Mouse (Mus musculus) neural tube, embryonic 11.5 days (tissue): Measurements from ENCODE around the gene Foxa3. TPM values are rescaled to one million over a fixed set of nuclear protein-coding genes. Genes with fewer than 3 reads are reported as not detected.

Experiments
- ATAC-seq: fragments of 200-750 bp; cut with Nextera tagmentation; 2 replicates; pipeline ENCODE4 v1.8.0; 2017; ENCODE audit warnings: moderate number of reproducible peaks, mild to moderate bottlenecking, moderate TSS enrichment, moderate library complexity; ENCODE audit not compliant: insufficient read depth, low FRiP score, low TSS enrichment
- DNase-seq: peaks from one replicate; pipeline ENCODE4 v3.0.0-alpha.2; 2015; ENCODE audit warnings: low spot score
- H3K27ac ChIP-seq: fragments of 300-500 bp; sonication (generic); 2 replicates; pipeline ENCODE4 v1.5.1; 2014; ENCODE audit warnings: low read depth, mild to moderate bottlenecking, low read length
- H3K27me3 ChIP-seq: fragments of 300-500 bp; sonication (generic); 2 replicates; pipeline ENCODE4 v1.6.1; 2014; ENCODE audit warnings: mild to moderate bottlenecking, low read length, mixed read lengths; ENCODE audit not compliant: control insufficient read depth, insufficient read depth
- H3K36me3 ChIP-seq: fragments of 300-500 bp; sonication (generic); 2 replicates; pipeline ENCODE4 v1.6.1; 2014; ENCODE audit warnings: mild to moderate bottlenecking, low read length, moderate library complexity, mixed read lengths; ENCODE audit not compliant: control insufficient read depth, insufficient read depth
- H3K4me1 ChIP-seq: fragments of 300-500 bp; sonication (generic); 2 replicates; pipeline ENCODE4 v1.6.1; 2014; ENCODE audit warnings: low read length, mixed read lengths; ENCODE audit not compliant: control insufficient read depth, insufficient read depth
- H3K4me2 ChIP-seq: fragments of 300-500 bp; sonication (generic); 2 replicates; pipeline ENCODE4 v1.6.1; 2014; ENCODE audit warnings: low read depth, mild to moderate bottlenecking, moderate library complexity
- H3K4me3 ChIP-seq: fragments of 300-500 bp; sonication (generic); 2 replicates; pipeline ENCODE4 v1.5.1; 2014; ENCODE audit warnings: low read depth, low read length
- H3K9ac ChIP-seq: fragments of 300-500 bp; sonication (generic); 2 replicates; pipeline ENCODE4 v1.6.1; 2014; ENCODE audit warnings: mild to moderate bottlenecking, low read length
- H3K9me3 ChIP-seq: fragments of 300-500 bp; sonication (generic); 2 replicates; pipeline ENCODE4 v1.6.1; 2016; ENCODE audit warnings: low read length; ENCODE audit not compliant: control insufficient read depth
- WGBS: fragments of 180-500 bp; shearing (Covaris S2); extraction: QIAGEN DNeasy Blood & Tissue Kit; methylation state at CpG from one replicate; pipeline ENCODE4 v1.1.7; 2014; 5-methylcytosine and 5-hydroxymethylcytosine counted together
- polyA plus RNA-seq: library from polyadenylated mRNA; unstranded; fragments of >200 nt; fragmentation: Nextera tagmentation; extraction: Ambion mirVana; gene quantifications from 2 replicates; pipeline ENCODE4 v1.2.1, GENCODE M21; 2014

Foxa3 gene
- polyA plus RNA-seq, 1 experiment from 2014 or later: not detected

DNA sequence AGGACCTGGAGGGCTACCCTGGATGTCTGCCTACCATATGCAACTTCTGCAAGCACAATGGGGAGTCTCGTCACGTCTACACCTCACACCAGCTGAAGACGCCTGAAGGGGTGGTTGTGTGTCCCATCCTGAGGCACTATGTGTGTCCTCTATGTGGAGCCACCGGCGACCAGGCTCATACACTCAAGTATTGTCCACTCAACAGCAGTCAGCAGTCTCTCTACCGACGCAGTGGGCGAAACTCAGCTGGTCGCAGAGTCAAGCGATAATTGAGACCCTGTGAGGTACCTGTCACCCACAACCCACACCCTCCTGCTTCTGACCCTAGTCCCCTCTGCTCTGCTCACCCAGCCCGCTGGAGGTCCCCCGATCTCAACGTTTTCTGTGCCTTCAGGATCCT lies 35.6 kb downstream of the Foxa3 start:
- ATAC-seq (no peak), DNase-seq (no peak)
- WGBS: 70% methylated on average over 13 of the region's 13 CpGs

DNA sequence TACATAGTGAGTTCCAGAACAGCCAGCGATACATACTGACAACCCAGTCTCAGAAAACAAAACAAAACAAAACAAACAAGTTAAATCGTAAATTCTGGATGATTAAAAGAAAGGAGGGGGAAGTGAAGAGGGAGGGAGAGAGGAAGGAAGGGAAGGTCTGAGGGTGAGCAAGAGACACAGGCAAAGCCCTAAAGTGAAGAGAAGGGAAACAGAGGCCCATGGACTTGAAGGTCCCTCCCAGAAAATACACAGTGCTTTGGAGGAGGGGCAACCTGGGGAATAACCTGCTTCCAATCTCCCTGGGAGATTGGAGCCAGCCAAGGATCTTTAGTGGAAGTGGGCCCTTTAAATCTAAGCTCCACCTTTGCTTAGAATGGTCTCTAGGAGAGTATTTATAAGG lies 36.2 kb downstream of the Foxa3 start, which contains the start of gene Nanos2:
Gene Nanos2, plus strand, starts transcription at position 301 of the 400 bp plus-strand sequence.
- Histone ChIP-seq H3K4me3 (no peak within 1 kb of the TSS), H3K36me3 (no peaks in the 10 kb centered on the region), H3K27me3 (peaks cover 4% of the 10 kb centered on the region), H3K4me1 (peaks cover 3% of the 10 kb centered on the region; the same call in 1 of the 2 replicates), H3K27ac (no peak within 1 kb of the TSS), H3K4me2 (no peak within 1 kb of the TSS), H3K9ac (no peak within 1 kb of the TSS), H3K9me3 (no peaks in the 10 kb centered on the region)
- ATAC-seq (no peak), DNase-seq (no peak)
- WGBS: 57% methylated on average over 2 of the region's 2 CpGs

More for the DNA sequence above, 35.6 kb downstream of the Foxa3 start:
- no peaks in the 10 kb centered on the region for H3K36me3 ChIP-seq
- H3K27ac ChIP-seq: no peak overlapping the region
- H3K4me3 ChIP-seq: no peak overlapping the region
- H3K27me3 ChIP-seq: peaks cover 11% of the 10 kb centered on the region
- H3K9ac ChIP-seq: no peak overlapping the region
- no peaks in the 10 kb centered on the region for H3K9me3 ChIP-seq
- peaks cover 3% of the 10 kb centered on the region; the same call in 1 of the 2 replicates for H3K4me1 ChIP-seq
- H3K4me2 ChIP-seq: no peak overlapping the region

DNA sequence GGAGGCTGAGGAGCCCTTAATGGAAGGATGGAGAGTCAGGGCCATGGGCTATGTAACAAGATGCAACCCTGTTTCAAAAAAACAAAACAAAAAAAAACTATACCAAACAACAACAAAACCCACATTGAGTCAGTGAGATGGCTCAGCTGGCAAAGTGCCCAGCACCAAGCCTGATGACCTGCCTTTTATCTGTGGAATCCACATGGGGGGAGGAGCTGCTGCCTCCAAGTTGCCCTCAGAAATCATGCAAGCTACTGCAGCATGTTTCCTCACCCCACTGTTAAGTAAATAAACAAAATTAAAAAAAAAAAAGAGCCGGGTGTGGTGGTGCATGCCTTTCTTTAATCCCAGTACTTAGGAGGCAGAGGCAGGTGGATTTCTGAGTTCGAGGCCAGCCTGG lies 36.8 kb downstream of the Foxa3 start:
- Histone ChIP-seq H3K27ac (no peak overlapping the region), H3K4me1 (peaks cover 3% of the 10 kb centered on the region; the same call in 1 of the 2 replicates), H3K36me3 (no peaks in the 10 kb centered on the region), H3K9ac (no peak overlapping the region), H3K4me3 (no peak overlapping the region), H3K4me2 (no peak overlapping the region), H3K27me3 (no peaks in the 10 kb centered on the region), H3K9me3 (no peaks in the 10 kb centered on the region)
- WGBS: 74% methylated on average over 2 of the region's 2 CpGs
- DNase-seq (no peak), ATAC-seq (no peak)

DNA sequence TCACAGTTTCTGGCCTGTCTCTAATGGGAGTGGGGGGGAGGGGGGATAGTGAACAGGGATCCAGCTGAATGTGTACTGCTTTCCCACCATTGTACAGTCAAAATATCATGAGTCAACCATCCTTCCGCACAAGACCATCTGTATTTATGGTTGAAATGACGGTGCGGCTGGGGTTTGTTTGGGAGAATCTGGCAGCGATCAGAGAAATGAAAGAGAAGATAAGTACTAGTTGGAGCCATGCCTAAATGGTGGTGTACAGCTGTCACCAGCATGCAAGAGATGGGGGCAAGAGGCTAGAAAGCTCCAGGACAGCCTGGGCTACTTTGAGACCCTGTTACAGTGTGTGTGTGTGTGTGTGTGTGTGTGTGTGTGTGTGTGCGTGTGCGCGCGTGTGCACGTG lies 45.0 kb downstream of the Foxa3 start:
- DNase-seq: no peak
- ATAC-seq: no peak
- Histone ChIP-seq H3K9me3 (no peaks in the 10 kb centered on the region), H3K27me3 (no peaks in the 10 kb centered on the region), H3K36me3 (no peaks in the 10 kb centered on the region), H3K4me2 (no peak overlapping the region), H3K4me3 (no peak overlapping the region), H3K9ac (no peak overlapping the region), H3K4me1 (no peaks in the 10 kb centered on the region), H3K27ac (no peak overlapping the region)
- WGBS: 91% methylated on average over 9 of the region's 9 CpGs

DNA sequence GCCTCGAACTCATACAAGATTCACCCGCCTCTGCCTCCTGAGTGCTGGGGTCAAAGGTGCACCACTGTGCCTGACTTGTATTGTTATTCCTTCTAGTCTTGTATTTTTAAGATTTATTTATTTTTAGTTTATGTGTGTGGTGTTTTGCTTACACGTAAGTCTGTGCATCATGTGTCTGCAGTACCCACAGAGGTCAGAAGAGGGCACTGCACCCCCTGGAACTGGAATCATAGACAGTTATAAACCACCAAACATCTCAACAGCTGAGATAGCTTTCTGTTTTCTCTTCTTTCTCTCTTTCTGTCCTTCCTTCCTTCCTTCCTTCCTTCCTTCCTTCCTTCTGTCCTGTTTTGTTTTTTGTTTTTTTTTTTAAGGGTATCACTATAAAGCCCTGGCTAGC lies 52.4 kb downstream of the Foxa3 start:
- no peak for ATAC-seq
- 89% methylated on average over 3 of the region's 3 CpGs for WGBS

DNA sequence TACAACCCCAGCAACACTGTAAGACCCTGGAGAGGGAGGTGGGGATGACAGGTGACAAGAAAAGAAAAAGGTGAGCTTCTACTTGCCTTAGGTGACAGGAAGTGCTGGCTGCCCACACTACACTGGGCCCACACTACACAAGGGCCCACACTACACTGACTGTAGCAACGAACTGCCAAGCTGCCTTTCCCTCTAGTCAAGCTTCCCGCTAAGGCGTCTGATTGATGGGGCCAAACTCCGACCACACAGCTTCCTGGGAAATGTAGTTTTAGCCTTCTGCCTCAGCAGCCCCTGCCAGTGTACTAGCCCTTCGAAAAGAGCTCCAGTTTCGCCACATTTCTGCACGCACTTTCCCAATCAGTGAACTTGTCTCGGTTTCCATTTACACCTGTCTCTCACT lies 55.7 kb downstream of the Foxa3 start:
- peaks cover 9% of the 10 kb centered on the region for H3K4me1 ChIP-seq
- H3K36me3 ChIP-seq: no peaks in the 10 kb centered on the region
- no peak overlapping the region for H3K4me3 ChIP-seq
- ATAC-seq (no peak), DNase-seq (peak; percentile 50)
- H3K9me3 ChIP-seq: peaks cover 6% of the 10 kb centered on the region; the same call in 1 of the 2 replicates
- no peak overlapping the region for H3K4me2 ChIP-seq
- H3K27ac ChIP-seq: no peak overlapping the region
- H3K9ac ChIP-seq: no peak overlapping the region
- WGBS: 13% methylated on average over 8 of the region's 8 CpGs
- peaks cover 17% of the 10 kb centered on the region for H3K27me3 ChIP-seq

More for the DNA sequence above, 52.4 kb downstream of the Foxa3 start:
- Histone ChIP-seq H3K9me3 (peaks cover 6% of the 10 kb centered on the region; the same call in 1 of the 2 replicates), H3K4me3 (no peak overlapping the region), H3K4me2 (no peak overlapping the region), H3K27me3 (no peaks in the 10 kb centered on the region), H3K9ac (no peak overlapping the region), H3K27ac (no peak overlapping the region), H3K4me1 (no peaks in the 10 kb centered on the region), H3K36me3 (no peaks in the 10 kb centered on the region)
- DNase-seq: no peak

DNA sequence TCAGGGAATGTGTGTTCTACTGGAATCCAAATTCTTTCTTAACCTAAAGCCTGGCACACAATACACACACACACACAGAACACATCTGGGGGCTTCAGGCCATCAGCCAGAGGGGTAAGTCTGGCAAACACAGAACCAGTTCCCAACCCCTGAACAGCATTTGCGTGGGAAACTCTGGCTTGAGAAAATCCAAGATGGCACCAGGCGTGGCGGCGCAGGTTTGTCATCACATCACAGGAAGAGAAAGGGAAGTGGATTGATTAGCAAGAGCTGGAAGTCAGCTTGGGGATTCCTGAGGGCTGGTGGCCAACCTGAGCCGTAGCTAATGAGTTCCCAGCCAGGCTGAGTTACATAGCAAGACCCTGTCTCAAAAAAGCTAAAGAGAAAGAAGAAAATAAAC lies 58.0 kb downstream of the Foxa3 start:
- H3K4me3 ChIP-seq: no peak overlapping the region
- H3K9me3 ChIP-seq: no peaks in the 10 kb centered on the region
- H3K36me3 ChIP-seq: no peaks in the 10 kb centered on the region
- WGBS: 80% methylated on average over 5 of the region's 5 CpGs
- H3K27me3 ChIP-seq: peaks cover 23% of the 10 kb centered on the region
- no peak overlapping the region for H3K9ac ChIP-seq
- ATAC-seq (no peak), DNase-seq (no peak)
- peaks cover 16% of the 10 kb centered on the region for H3K4me1 ChIP-seq
- H3K27ac ChIP-seq: no peak overlapping the region
- H3K4me2 ChIP-seq: no peak overlapping the region

DNA sequence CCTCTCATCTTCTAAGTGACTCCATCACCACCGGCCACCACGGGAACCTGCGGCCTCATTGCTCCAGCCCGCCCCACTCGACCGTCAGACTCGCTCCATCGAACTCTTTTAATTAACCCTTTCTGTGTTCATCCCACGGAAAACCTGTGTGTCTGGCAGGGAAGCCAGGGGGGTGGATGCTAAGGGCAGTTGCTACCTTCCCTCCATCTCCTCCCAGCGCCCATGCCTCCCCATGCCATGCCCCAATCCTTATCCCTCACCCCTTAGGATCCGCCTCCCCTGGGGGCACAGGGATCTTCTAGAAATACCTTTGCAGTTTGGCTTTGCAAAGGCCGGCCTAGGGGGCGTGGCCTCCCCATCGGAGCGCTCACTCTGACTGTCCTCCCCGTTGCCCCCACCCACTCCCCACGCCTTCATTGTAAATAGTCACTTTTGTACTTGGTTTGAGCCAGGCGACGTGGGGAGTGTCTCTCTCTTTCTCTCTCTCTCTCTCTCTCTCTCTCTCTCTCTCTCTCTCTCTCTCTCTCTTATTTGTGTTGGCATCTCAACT lies 60.0 kb downstream of the Foxa3 start:
- no peaks in the 10 kb centered on the region for H3K9me3 ChIP-seq
- H3K27me3 ChIP-seq: peaks cover 25% of the 10 kb centered on the region
- ATAC-seq: no peak
- no peak for DNase-seq
- H3K36me3 ChIP-seq: 0 out of 2 replicates have a peak, but pooled peaks cover 2% of the 10 kb centered on the region
- no peak overlapping the region for H3K27ac ChIP-seq
- WGBS: 1% methylated on average over 19 of the region's 19 CpGs
- no peak overlapping the region; the same call in 1 of the 2 replicates for H3K4me3 ChIP-seq
- H3K4me1 ChIP-seq: peaks cover 17% of the 10 kb centered on the region
- H3K4me2 ChIP-seq: no peak overlapping the region; the same call in 1 of the 2 replicates
- no peak overlapping the region for H3K9ac ChIP-seq
